Mouse (Mus musculus): ENCODE measurements around the gene Pitpnc1. TPM values are rescaled to one million over a fixed set of nuclear protein-coding genes. Genes with fewer than 3 reads are reported as not detected.

The Pitpnc1 gene
- polyA plus RNA-seq, 1 experiment from 2014 or later: 36.1 TPM

DNA sequence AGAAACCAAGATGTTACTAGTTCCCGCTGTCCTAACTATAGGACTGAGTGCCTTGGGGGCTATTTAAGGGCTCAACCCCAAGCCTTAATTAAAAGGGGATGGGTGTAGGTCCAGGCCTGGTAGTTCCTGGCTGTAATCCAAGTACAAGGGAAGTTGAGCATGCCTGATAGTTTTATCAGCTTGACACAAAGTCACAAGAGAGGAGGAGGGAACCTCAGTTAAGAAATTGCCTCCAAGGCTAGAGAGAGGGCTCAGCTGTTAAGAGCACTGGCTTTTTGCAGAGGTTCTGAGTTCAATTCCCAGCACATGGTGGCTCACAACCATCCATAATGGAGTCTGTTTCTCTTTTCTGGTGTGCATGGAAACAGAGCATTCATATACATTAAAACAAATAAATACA is 128.1 kb downstream of the Pitpnc1 start:
- 79% methylated on average over 1 of the region's 1 CpGs for WGBS
- H3K9me3 ChIP-seq (replicated peaks): no peaks in the 10 kb centered on the region
- no peaks in the 10 kb centered on the region for H3K27me3 ChIP-seq
- no peak overlapping the region for H3K9ac ChIP-seq
- peaks cover 17% of the 10 kb centered on the region for H3K4me1 ChIP-seq
- ATAC-seq: no peak
- no peaks in the 10 kb centered on the region for H3K36me3 ChIP-seq (ENCODE audit: poor library complexity, severe bottlenecking)
- H3K4me2 ChIP-seq: no peak overlapping the region
- H3K4me3 ChIP-seq: no peak overlapping the region
- no peak overlapping the region for H3K27ac ChIP-seq

- Histone ChIP-seq H3K4me3 (no peak overlapping the region), H3K4me1 (peaks cover 20% of the 10 kb centered on the region), H3K9me3 (replicated peaks) (no peaks in the 10 kb centered on the region), H3K27me3 (no peaks in the 10 kb centered on the region), H3K4me2 (no peak overlapping the region), H3K9ac (no peak overlapping the region), H3K27ac (no peak overlapping the region), H3K36me3 (ENCODE audit: poor library complexity, severe bottlenecking) (0 out of 2 replicates have a peak, but pooled peaks cover 5% of the 10 kb centered on the region)
- ATAC-seq: no peak
- 52% methylated on average over 15 of the region's 15 CpGs for WGBS
Measured at GRCm38 (mm10) chr11:107341293-107341692, 129.2 kb downstream of the Pitpnc1 start.

DNA sequence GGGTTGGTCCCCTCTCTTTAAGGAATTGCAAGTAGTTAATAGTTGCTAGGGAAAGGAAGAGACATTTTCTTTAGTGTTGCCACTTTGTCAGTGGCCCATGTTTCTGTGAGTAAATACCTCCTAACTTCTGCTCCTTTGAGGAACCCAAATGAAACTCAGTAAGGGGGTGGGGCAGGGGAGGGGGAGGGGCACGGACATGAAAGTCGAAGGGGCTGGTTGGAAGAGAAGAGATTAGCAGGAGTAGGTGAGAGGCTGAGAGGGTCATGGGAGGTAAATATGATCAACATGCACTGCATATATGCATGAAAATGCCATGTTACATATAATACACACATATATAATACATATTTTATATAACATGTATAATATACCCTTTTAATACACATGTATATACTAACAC is 129.7 kb downstream of the Pitpnc1 start:
- no peak overlapping the region for H3K4me3 ChIP-seq
- H3K4me1 ChIP-seq: peaks cover 20% of the 10 kb centered on the region
- no peak for ATAC-seq

GRCm38 (mm10) chr11:107339224-107339805 is 131.2 kb downstream of the Pitpnc1 start:
- H3K4me3 ChIP-seq: no peak overlapping the region
- no peaks in the 10 kb centered on the region for H3K9me3 ChIP-seq (replicated peaks)
- H3K27me3 ChIP-seq: no peaks in the 10 kb centered on the region
- no peak for ATAC-seq
- H3K9ac ChIP-seq: no peak overlapping the region
- H3K36me3 ChIP-seq (ENCODE audit: poor library complexity, severe bottlenecking): 0 out of 2 replicates have a peak, but pooled peaks cover 5% of the 10 kb centered on the region
- H3K27ac ChIP-seq: no peak overlapping the region
- WGBS: 72% methylated on average over 7 of the region's 7 CpGs
- no peak overlapping the region for H3K4me2 ChIP-seq
- H3K4me1 ChIP-seq: peaks cover 20% of the 10 kb centered on the region

More for the DNA sequence above, 129.7 kb downstream of the Pitpnc1 start:
- Histone ChIP-seq H3K36me3 (ENCODE audit: poor library complexity, severe bottlenecking) (0 out of 2 replicates have a peak, but pooled peaks cover 5% of the 10 kb centered on the region), H3K4me2 (no peak overlapping the region), H3K9me3 (replicated peaks) (no peaks in the 10 kb centered on the region), H3K9ac (no peak overlapping the region), H3K27ac (no peak overlapping the region), H3K27me3 (no peaks in the 10 kb centered on the region)
- 21% methylated on average over 2 of the region's 2 CpGs for WGBS

DNA sequence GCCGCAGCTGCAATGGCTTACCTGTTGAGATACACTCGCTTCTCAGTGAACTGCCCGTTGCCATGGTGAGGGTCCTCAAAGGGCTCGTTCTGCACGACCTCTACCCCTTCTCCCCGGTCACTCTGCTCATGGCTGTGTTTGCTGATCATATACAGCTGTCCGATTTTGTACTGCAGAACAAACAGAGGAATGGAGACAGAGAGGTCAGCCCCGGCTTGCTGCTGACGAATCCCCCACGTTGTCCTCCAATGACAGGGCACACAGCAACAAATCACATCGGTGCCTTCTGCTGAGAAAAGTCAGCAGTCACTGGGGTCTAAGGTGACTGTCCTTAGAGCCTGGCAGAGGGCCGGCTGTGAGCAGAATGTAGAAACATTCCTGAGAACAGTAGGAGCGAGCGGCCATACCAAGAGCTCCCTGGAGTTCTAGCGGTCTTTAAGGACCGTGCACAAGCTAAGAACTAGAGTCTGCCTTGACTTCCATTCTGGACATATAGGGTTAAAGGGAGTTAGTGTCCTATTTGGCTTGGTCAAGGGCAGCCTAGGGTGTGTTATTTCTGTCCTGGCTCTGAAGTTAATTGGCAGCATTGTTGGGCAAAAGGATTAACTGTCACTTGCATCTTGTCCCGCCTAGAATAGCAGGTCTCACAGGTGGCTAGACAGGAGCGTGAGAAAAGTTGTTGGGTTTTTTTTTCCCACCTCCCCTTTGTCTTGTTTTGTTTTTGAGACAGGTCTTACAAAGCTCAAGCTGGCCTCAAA is 132.9 kb downstream of the Pitpnc1 start:
- H3K27ac ChIP-seq: no peak overlapping the region
- H3K36me3 ChIP-seq (ENCODE audit: poor library complexity, severe bottlenecking): 0 out of 2 replicates have a peak, but pooled peaks cover 5% of the 10 kb centered on the region
- no peak overlapping the region for H3K9ac ChIP-seq
- ATAC-seq: no peak
- H3K4me1 ChIP-seq: peaks cover 20% of the 10 kb centered on the region
- no peak overlapping the region for H3K4me2 ChIP-seq
- no peaks in the 10 kb centered on the region for H3K9me3 ChIP-seq (replicated peaks)
- H3K27me3 ChIP-seq: no peaks in the 10 kb centered on the region
- H3K4me3 ChIP-seq: no peak overlapping the region
- WGBS: 51% methylated on average over 18 of the region's 18 CpGs

GRCm38 (mm10) chr11:107335756-107336155 is 134.7 kb downstream of the Pitpnc1 start:
- Histone ChIP-seq H3K27me3 (no peaks in the 10 kb centered on the region), H3K27ac (no peak overlapping the region), H3K9ac (no peak overlapping the region), H3K9me3 (replicated peaks) (no peaks in the 10 kb centered on the region), H3K4me2 (no peak overlapping the region), H3K4me3 (no peak overlapping the region), H3K36me3 (ENCODE audit: poor library complexity, severe bottlenecking) (0 out of 2 replicates have a peak, but pooled peaks cover 5% of the 10 kb centered on the region), H3K4me1 (peaks cover 16% of the 10 kb centered on the region)
- no peak for ATAC-seq
- 89% methylated on average over 11 of the region's 11 CpGs for WGBS

GRCm38 (mm10) chr11:107334849-107335484 is 135.5 kb downstream of the Pitpnc1 start:
- Histone ChIP-seq H3K9ac (no peak overlapping the region), H3K4me2 (no peak overlapping the region), H3K27me3 (no peaks in the 10 kb centered on the region), H3K27ac (no peak overlapping the region), H3K4me1 (peaks cover 16% of the 10 kb centered on the region), H3K9me3 (replicated peaks) (no peaks in the 10 kb centered on the region), H3K4me3 (no peak overlapping the region), H3K36me3 (ENCODE audit: poor library complexity, severe bottlenecking) (0 out of 2 replicates have a peak, but pooled peaks cover 5% of the 10 kb centered on the region)
- ATAC-seq: no peak
- 86% methylated on average over 15 of the region's 15 CpGs for WGBS

DNA sequence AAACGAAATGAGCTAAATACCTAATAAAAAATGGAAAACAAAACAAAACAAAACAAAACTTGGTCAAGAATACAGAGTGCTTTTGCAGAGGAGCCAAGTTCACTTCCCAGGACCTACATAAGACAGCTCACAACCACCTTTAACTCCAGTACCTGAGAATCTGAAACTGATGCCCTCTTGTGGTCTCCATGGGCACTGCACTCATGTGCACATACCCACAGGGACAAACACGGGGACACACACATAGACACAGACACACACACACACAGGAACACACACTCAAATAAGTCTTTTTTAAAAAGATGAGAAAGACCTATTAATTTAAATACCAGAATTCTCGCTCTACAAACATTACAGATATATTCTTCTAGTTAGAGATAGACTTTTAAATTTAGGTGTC is 137.6 kb downstream of the Pitpnc1 start:
- H3K4me1 ChIP-seq: peaks cover 8% of the 10 kb centered on the region
- H3K9ac ChIP-seq: no peak overlapping the region
- WGBS: 95% methylated on average over 3 of the region's 3 CpGs
- no peak overlapping the region for H3K4me3 ChIP-seq
- H3K36me3 ChIP-seq (ENCODE audit: poor library complexity, severe bottlenecking): 0 out of 2 replicates have a peak, but pooled peaks cover 5% of the 10 kb centered on the region
- H3K4me2 ChIP-seq: no peak overlapping the region
- ATAC-seq: no peak
- H3K27me3 ChIP-seq: no peaks in the 10 kb centered on the region
- no peak overlapping the region for H3K27ac ChIP-seq
- H3K9me3 ChIP-seq (replicated peaks): no peaks in the 10 kb centered on the region

DNA sequence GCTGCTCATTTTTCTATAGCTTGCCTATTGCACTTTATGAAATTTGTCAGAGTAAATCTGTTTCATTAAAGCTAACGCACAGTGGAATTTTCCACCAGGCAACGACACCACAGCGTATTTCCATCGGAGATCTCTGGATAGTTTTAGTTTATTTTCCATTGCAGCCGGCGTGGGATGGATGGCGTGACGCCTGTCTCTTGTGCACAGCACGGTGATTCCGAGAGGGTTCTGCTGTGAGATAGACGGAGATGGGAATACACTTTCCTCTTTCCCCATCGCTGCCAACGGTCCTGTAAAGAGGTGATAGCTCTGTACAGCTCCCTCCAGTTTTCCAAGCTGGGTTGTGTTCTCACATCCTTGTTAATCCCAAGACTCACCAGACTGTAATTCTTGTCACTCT is 138.2 kb downstream of the Pitpnc1 start:
- Histone ChIP-seq H3K4me3 (no peak overlapping the region), H3K9me3 (replicated peaks) (no peaks in the 10 kb centered on the region), H3K9ac (no peak overlapping the region), H3K36me3 (ENCODE audit: poor library complexity, severe bottlenecking) (0 out of 2 replicates have a peak, but pooled peaks cover 5% of the 10 kb centered on the region), H3K4me1 (peaks cover 2% of the 10 kb centered on the region; the same call in 1 of the 2 replicates), H3K27ac (no peak overlapping the region), H3K27me3 (no peaks in the 10 kb centered on the region), H3K4me2 (no peak overlapping the region)
- WGBS: 95% methylated on average over 13 of the region's 13 CpGs
- no peak for ATAC-seq

DNA sequence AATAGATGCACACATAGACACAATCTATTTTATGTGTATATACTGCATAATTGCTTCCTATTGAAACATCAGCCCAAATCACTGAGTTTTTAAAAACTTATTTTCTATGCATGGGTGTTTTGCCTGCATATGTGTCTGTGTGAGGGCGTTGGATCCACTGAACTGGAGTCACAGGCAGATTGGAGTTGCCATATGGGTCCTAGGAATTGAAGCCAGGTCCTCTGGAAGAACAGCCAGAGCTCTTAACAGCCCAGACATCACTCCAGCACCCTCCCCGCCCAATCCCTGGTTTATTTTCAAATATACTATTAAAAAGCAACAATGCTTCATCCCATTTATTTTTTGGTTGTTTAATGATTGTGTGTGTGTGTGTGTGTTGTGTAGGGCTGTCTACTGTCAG is 139.1 kb downstream of the Pitpnc1 start:
- Histone ChIP-seq H3K4me3 (no peak overlapping the region), H3K27ac (no peak overlapping the region), H3K9ac (no peak overlapping the region), H3K4me1 (peaks cover under 1% of the 10 kb centered on the region; the same call in 1 of the 2 replicates), H3K27me3 (no peaks in the 10 kb centered on the region), H3K4me2 (no peak overlapping the region), H3K36me3 (ENCODE audit: poor library complexity, severe bottlenecking) (no peaks in the 10 kb centered on the region), H3K9me3 (replicated peaks) (no peaks in the 10 kb centered on the region)
- no peak for ATAC-seq
- 81% methylated on average over 2 of the region's 2 CpGs for WGBS

DNA sequence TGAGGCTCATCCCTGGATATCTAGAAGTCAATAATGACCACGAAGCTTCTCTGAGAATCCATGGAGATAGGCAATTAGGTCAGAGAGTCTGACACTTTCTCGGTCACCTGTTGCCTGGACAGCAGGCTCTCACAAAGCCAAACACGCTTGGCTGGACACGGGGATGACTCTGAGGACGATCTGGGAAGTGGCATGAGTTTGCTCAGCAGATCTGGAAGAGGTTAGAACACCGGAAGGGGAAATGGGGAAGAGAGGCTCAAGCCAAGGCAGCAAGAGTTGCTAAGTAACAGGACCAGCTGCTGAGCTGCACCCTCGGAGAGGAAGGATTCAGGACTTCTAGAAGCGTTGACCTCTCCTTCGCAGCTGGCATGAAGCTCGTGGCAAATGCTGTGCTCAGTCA is 143.2 kb downstream of the Pitpnc1 start:
- WGBS: 89% methylated on average over 10 of the region's 10 CpGs
- peaks cover 17% of the 10 kb centered on the region for H3K4me1 ChIP-seq
- H3K27me3 ChIP-seq: no peaks in the 10 kb centered on the region
- ATAC-seq: no peak
- no peaks in the 10 kb centered on the region for H3K9me3 ChIP-seq (replicated peaks)
- no peaks in the 10 kb centered on the region for H3K36me3 ChIP-seq (ENCODE audit: poor library complexity, severe bottlenecking)
- no peak overlapping the region for H3K27ac ChIP-seq
- H3K9ac ChIP-seq: no peak overlapping the region
- H3K4me2 ChIP-seq: no peak overlapping the region
- no peak overlapping the region for H3K4me3 ChIP-seq
